Mouse (Mus musculus) thymus, adult 2 months (tissue): Measurements from ENCODE around the gene Zfp326. TPM values are rescaled to one million over a fixed set of nuclear protein-coding genes. Genes with fewer than 3 reads are reported as not detected.

Source experiments
- DNase-seq: peaks from one replicate; pipeline ENCODE4 v3.0.0; 2021
- H3K27ac ChIP-seq: fragments of 200-500 bp; 2 replicates; pipeline ENCODE4 v1.5.1; 2012; ENCODE audit warnings: low read length, control low read depth; ENCODE audit not compliant: control insufficient read depth, insufficient read depth
- H3K27me3 ChIP-seq: fragments of 200-500 bp; 2 replicates; pipeline ENCODE4 v1.6.1; 2012; ENCODE audit warnings: mild to moderate bottlenecking, low read length, moderate library complexity, mixed read lengths; ENCODE audit not compliant: control insufficient read depth, insufficient read depth
- H3K36me3 ChIP-seq: fragments of 200-500 bp; 2 replicates; pipeline ENCODE4 v1.6.1; 2012; ENCODE audit warnings: mild to moderate bottlenecking, low read length, moderate library complexity; ENCODE audit not compliant: control insufficient read depth, insufficient read depth
- H3K4me1 ChIP-seq: fragments of 200-500 bp; replicated peaks from 2 replicates; pipeline ENCODE4 v1.6.1; 2012; ENCODE audit warnings: low read length; ENCODE audit not compliant: control insufficient read depth, insufficient read depth
- H3K4me3 ChIP-seq: fragments of 200-500 bp; 2 replicates; pipeline ENCODE4 v1.5.1; 2012; ENCODE audit warnings: mild to moderate bottlenecking, low read length, control low read depth, moderate library complexity; ENCODE audit not compliant: control insufficient read depth, insufficient read depth
- CTCF ChIP-seq: fragments of 200-500 bp; IDR thresholded peaks from 2 replicates; pipeline ENCODE4 v1.5.1; 2012; ENCODE audit warnings: mild to moderate bottlenecking, control low read depth, low read length, moderate library complexity, borderline replicate concordance; ENCODE audit not compliant: control insufficient read depth, poor library complexity, insufficient read depth; ENCODE audit errors: extremely low read depth
- POLR2A ChIP-seq: fragments of 200-500 bp; IDR thresholded peaks from 2 replicates; pipeline ENCODE4 v1.6.1; 2012; ENCODE audit warnings: mild to moderate bottlenecking, low read length, control low read depth, moderate library complexity; ENCODE audit not compliant: control insufficient read depth, poor library complexity, insufficient read depth; ENCODE audit errors: extremely low read depth
- WGBS: fragments of 180-500 bp; shearing (Covaris S2); methylation state at CpG from one replicate; pipeline ENCODE4 v1.1.7; 2018; 5-methylcytosine and 5-hydroxymethylcytosine counted together
- polyA plus RNA-seq: library from polyadenylated mRNA; depleted of rRNA; stranded (reverse); fragments of >200 nt; gene quantifications from 2 replicates; pipeline ENCODE4 v1.2.3, GENCODE M21; 2012

The Zfp326 gene
- polyA plus RNA-seq, 1 experiment, result 11.3 TPM

- WGBS, result 31% methylated on average over 3 of the region's 3 CpGs
- no peak overlapping the region for H3K4me3 ChIP-seq
- no peaks in the 10 kb centered on the region for H3K27me3 ChIP-seq
- no peaks in the 10 kb centered on the region for H3K36me3 ChIP-seq
- TF ChIP-seq POLR2A, result no peak
- TF ChIP-seq CTCF, result no peak
- peaks cover 16% of the 10 kb centered on the region for H3K4me1 ChIP-seq
- no peak for DNase-seq
- H3K27ac ChIP-seq, result peak overlapping the region; percentile 96
Observed at GRCm38 (mm10) chr5:105849643-105850042, 26.7 kb upstream of the Zfp326 start.

DNA sequence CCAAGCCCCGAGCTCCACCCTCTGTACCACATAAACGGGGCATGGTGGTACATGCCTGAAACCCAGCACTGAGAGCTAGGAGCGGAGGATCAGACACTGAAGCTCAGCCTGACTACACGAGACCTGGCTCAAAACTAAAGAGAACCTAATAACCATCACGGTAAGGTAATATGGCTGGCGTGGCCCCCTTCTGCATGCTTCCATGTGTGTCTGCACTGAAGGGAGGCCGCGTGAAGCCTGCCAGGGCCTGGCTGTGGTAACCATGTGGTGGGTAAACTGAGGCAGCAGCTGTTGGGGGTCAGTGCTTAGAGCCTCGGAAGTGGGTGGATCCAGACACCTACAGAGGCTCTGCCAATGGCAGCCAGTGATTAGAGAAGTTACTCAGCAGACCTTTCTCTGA lies 23.1 kb upstream of the Zfp326 start:
- Histone ChIP-seq H3K27me3 (no peaks in the 10 kb centered on the region), H3K36me3 (no peaks in the 10 kb centered on the region), H3K27ac (no peak overlapping the region), H3K4me3 (no peak overlapping the region), H3K4me1 (peaks cover 16% of the 10 kb centered on the region)
- 87% methylated on average over 9 of the region's 9 CpGs for whole genome bisulfite sequencing
- DNase-seq, result no peak
- TF ChIP-seq CTCF (no peak), POLR2A (no peak)

DNA sequence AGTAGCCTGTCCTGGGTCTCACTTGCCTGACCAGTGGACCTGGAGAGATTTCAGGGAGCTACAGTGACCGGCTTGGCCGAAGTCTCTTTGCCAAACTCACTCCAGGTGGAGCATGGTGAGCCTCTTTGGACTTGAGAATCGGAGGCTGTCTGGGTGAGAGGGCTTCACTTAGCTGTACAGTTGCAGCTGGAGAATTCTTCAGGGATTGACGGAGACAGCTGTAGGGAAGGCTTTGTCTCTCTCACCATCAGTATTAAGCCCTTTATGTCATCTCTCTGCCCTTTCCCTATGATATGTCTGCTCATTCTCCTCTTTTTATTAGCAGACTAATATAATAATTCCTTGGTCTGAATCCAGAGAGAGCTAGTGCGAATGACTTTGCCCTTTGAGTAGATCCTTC lies 18.9 kb upstream of the Zfp326 start:
- Histone ChIP-seq H3K27ac (no peak overlapping the region), H3K4me3 (no peak overlapping the region), H3K36me3 (no peaks in the 10 kb centered on the region), H3K4me1 (0 out of 2 replicates have a peak, but pooled peaks cover 3% of the 10 kb centered on the region), H3K27me3 (no peaks in the 10 kb centered on the region)
- WGBS, result 96% methylated on average over 5 of the region's 5 CpGs
- TF ChIP-seq CTCF (no peak), POLR2A (no peak)
- no peak for DNase-seq

DNA sequence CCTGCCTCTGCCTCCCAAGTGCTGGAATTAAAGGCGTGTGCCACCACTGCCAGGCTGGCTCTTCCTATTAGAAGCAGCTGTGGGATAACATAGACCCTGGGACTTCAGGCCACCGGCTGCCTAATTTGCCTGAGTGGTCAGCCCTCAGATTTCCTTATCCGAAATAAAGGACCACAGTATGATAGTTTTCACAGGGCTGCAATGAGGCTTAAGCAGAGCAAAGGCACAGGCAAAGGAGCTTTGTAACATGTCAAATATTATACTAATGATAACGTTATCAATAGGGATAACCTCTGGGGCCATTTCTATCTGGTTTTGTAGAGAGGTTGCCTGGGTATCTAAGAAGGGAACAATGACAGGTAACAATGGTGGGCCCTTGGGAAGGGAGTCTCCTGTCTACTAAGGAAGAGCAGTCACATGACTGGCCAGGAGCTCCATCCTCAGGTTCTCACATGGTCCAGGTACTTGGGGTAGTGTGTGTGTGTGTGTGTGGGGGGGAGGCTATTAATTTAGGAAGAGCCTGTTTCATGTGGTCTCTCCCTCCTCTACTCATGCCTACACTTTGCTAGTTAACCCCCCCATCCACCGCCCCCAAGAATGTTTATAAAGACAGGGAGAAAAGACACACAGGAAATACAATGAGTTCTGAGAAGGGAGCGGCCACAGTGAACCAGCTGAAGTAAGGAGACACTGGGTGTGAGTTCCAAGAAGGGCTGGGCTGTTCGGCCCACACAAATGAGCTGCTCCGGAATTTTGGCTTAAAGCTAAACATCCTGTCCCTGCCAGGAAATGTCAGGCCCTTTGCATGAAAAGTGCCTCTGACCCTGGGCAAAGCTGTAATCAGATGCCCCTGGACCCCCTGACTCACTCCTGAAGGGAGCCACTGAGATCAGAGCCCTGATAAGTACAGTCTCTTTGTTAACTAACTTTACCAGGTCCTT lies 17.3 kb upstream of the Zfp326 start:
- Histone ChIP-seq H3K27me3 (no peaks in the 10 kb centered on the region), H3K27ac (no peak overlapping the region), H3K36me3 (no peaks in the 10 kb centered on the region), H3K4me1 (0 out of 2 replicates have a peak, but pooled peaks cover 3% of the 10 kb centered on the region), H3K4me3 (no peak overlapping the region)
- TF ChIP-seq POLR2A (no peak), CTCF (no peak)
- no peak for DNase-seq
- WGBS, result 89% methylated on average over 8 of the region's 8 CpGs

DNA sequence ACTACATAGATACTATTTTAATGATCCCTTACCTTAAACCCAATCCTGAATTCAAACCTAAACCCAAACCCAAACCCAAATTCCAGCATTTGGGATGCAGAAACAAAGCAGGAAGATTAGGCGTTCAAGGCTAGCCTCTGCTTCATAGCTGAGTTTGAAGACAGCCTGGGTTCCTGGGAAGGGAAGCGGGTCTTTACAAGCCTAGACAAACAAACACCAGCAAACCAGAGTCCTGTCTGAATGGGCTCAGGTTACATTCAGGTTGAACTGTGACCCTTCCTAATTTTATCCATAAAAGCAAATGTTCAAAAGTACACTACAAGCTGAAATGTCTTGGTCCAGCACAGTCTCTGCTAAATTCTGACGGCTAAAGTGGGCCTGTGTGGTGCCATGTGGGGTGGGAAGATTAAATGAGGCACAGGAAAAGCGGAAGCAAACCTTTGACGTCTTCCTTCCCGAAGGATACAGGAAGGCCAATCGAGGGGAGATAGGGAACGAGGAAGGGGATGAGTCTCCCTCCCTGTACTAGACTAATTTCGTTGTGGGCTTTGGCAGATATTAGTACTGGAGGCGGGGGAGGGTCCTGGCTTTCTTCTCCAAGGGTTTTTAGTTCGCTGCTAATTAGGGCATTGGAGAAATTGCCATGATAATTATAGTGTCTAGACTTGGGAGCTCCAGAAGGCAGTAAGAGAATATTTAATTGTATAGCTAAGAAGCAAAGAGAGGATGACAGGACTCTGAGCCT lies 16.5 kb upstream of the Zfp326 start:
- DNase-seq, result no peak
- no peak for TF ChIP-seq POLR2A
- no peak for TF ChIP-seq CTCF
- H3K36me3 ChIP-seq, result no peaks in the 10 kb centered on the region
- no peak overlapping the region for H3K27ac ChIP-seq
- no peak overlapping the region for H3K4me3 ChIP-seq
- H3K27me3 ChIP-seq, result no peaks in the 10 kb centered on the region
- 0 out of 2 replicates have a peak, but pooled peaks cover 3% of the 10 kb centered on the region for H3K4me1 ChIP-seq
- WGBS, result 88% methylated on average over 11 of the region's 11 CpGs

- 0 out of 2 replicates have a peak, but pooled peaks cover 3% of the 10 kb centered on the region for H3K4me1 ChIP-seq
- no peak for DNase-seq
- no peaks in the 10 kb centered on the region for H3K27me3 ChIP-seq
- WGBS, result 96% methylated on average over 10 of the region's 10 CpGs
- no peak for TF ChIP-seq CTCF
- TF ChIP-seq POLR2A, result no peak
- no peak overlapping the region for H3K4me3 ChIP-seq
- no peak overlapping the region for H3K27ac ChIP-seq
- H3K36me3 ChIP-seq, result no peaks in the 10 kb centered on the region
Observed at GRCm38 (mm10) chr5:105860461-105860835, 15.9 kb upstream of the Zfp326 start.
